Mouse (Mus musculus) frontal cortex, adult (tissue): ENCODE measurements around the gene Wnt3a.
A peak's percentile ranks its signal among the peaks of the same experiment; 100 is the strongest.

ENCODE experiments used
- ATAC-seq: cut with Nextera tagmentation; 2 replicates; pipeline ENCODE4 v1.9.2; 2017; ENCODE audit warnings: mild to moderate bottlenecking, moderate library complexity, mixed read lengths; ENCODE audit not compliant: low TSS enrichment

Gene Wnt3a

GRCm38 (mm10) chr11:59290702-59291303 lies at the start of gene Wnt3a:
Wnt3a (minus strand) TSS chr11:59290752.
- no peak for ATAC-seq

DNA sequence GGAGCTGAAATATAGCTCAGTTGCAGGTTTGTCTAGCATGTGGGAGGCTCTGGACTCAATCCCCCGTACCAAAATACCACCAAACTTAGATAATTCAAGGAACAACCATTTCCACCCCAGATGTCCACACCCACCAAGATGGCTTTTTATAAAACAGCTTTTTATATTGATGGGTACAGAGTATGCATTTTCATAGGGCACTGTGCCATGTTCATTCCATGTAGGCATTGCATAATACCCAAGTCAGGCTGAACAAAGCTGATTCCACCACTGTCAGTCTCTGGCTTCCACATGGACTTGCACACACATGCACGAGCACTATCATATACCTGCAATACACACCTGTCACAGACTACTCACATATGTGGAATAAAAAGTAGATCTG lies 48.2 kb upstream of the Wnt3a start:
- peak; percentile 68 for ATAC-seq

DNA sequence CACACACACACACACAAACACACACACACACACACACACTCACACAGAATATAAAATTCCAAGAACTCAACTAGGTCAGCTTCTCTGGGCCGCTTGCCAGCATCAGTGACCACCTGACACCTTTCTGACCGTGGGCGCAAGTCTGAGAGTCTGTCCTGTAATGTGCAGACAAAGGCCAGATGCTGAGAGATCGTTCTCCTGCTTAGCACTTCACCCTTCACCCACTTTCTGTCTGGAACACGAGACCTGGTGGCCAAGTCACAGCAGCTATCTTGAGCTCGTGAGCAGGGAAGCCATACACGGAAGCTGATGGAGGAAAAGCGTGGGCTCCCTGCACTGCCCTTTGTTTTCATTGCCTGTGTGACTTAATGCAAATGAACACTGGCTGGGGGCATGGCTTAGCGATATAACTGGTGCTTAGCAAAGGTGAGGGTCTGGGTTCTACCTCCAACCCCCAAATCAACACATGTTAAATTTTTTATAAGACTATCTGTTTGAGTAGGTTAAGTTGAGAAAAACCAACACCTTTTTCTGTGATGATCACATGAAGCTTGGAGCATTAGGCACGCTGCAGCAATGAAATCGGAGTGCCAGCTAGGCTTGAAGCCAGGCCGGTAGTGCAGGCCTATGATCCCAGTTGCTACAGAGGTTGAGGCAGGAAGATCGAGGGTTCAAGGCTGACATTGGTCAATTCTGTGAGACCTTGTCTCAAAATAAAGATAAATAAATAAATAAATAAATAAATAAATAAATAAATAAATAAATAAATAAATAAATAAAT lies 47.6 kb upstream of the Wnt3a start:
- ATAC-seq = no peak

GRCm38 (mm10) chr11:59336381-59336780 lies 45.8 kb upstream of the Wnt3a start:
- ATAC-seq = no peak

- ATAC-seq = no peak
Observed at GRCm38 (mm10) chr11:59335942-59336341, 45.4 kb upstream of the Wnt3a start.

DNA sequence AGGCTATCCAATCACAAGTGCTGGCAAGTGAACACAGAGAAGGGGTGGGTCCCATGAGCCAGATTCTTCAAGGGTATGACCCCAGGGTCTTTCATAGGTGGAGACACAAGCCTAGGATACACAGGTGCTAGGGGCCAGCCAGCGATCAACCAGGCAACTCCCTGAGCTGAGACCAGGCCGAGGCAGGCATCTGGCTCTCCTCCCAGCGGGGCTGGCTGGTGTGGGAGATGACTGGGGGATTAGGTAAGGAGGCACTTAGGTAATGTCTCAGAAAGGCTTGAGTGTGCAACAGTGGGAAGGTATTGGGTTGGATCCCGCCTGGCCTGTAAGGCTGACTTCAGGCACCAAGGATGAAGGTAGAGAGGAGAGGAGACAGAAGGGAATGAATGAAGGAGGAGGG lies 44.6 kb upstream of the Wnt3a start:
- ATAC-seq = no peak

- ATAC-seq = 0 out of 2 replicates have a peak, but pooled peaks have one; percentile 4
Observed at GRCm38 (mm10) chr11:59332938-59333337, 42.4 kb upstream of the Wnt3a start.

GRCm38 (mm10) chr11:59331167-59331869 lies 40.8 kb upstream of the Wnt3a start:
- ATAC-seq = no peak

DNA sequence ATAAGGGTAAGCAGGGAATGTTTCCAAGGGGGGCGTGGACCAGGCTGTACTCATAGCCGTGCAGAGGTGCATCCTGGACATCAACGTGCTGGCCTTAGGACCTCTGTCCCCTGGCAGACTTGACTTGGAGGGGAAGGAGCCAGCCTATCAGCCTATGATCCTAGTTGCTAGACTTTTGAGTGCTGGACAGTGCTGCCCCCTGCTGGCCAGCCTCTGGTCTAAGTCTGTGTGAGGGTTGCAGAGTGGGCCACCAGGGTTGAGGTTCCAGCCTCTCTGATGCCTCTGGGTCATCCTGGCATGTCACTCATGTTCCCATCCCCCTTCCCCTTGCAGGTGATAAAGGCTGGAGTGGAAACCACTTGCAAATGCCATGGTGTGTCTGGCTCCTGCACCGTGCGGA lies 40.0 kb upstream of the Wnt3a start:
- 0 out of 2 replicates have a peak, but pooled peaks have one; percentile 36 for ATAC-seq

DNA sequence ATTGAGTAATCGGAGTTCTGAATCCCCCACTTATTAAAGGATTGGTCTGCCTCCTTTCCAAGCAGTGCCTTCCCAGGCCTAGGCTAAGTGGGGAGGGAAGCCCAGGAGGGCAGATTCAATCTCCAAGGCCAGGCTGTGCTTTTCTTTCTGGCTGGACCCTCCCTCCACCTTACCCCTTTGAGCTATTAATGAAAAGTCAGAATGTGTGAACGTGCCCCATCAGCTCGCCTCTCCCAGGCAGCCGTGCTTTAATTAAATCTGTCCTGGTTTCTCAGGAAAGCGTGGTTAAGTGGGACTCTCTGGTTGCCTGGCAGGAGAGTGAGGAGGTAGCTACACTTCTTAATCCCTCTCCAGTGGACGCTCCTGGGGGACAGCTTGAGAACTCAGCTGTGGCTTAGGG lies 39.1 kb upstream of the Wnt3a start:
- peak; percentile 56 for ATAC-seq

- no peak for ATAC-seq
Observed at GRCm38 (mm10) chr11:59327625-59328024, 37.1 kb upstream of the Wnt3a start.

DNA sequence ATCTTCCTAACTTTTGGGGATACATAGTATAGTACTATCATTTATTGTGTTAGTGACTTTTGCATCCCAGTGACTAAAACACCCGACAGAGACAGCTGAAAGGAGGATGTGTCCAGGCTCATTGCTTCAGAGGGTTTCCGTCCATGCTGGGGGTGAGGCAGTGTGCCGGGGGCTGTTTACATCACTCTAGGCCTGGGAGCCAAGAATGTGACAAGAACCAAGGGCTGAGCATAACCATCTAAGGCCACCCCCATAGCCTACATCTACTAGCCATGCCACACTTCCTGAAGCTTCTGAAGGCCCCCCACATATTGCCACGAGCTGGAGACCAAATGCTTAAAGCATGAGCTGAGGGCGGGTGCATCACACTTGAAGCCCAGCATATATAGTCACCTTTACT lies 34.2 kb upstream of the Wnt3a start:
- ATAC-seq = no peak

DNA sequence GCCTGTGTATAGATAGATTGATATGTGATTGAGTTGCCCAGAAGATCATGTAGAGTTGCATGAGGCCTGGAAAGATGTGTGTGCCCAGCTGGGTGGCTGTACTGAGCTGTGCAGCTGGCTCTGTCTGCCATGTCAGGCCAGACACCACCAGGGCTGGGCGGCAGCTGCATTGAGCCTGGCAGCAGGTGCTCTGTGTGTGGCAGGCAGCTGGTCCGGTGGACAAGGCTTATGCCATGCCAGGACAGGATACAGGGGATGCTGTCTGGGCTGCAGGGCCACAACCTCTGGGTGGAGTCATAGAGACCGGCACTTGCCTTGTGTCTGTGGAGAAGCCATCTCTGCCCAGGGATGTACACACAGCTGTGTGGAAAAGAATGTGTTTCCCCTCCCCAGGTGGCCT lies 32.4 kb upstream of the Wnt3a start:
- ATAC-seq = no peak

DNA sequence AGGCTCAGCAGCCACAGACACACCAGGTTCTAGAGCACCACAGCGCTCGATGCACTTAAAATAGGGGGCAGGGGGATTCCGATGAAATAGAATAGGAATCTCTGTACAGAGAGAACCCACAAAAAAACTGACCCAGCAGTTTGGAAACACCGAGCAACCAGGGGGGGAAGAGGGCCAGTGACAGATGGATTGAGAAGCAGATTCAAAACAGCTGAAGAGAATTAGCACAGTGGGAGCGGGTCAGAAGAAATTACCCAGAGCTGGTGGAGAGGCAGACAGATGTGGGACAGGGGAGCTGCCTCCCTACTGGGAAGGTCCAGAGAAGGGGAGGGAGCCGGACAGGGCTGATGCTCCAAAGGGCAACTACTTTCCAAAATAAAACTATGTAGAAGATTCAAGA lies 26.0 kb upstream of the Wnt3a start:
- ATAC-seq = no peak

DNA sequence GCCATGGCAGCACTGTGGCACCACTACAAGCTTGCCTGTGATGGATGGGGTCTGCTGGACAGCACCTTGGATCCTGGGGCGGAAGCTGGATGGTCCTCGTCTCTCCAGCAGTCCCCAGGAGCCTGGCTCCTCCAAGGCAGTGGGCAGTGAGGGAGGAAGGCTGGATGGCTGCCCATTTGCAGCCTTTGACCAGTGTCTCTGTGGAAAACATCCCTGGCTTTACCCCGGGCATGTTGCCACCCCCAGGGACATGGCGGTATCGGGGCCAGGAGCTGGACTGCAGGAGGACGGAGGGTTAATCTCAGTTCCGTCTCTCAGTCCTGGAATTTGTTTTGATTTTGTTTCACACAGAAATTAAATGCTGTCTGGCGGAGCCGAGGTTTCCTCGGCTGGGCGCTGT lies 23.4 kb upstream of the Wnt3a start:
- ATAC-seq = no peak

DNA sequence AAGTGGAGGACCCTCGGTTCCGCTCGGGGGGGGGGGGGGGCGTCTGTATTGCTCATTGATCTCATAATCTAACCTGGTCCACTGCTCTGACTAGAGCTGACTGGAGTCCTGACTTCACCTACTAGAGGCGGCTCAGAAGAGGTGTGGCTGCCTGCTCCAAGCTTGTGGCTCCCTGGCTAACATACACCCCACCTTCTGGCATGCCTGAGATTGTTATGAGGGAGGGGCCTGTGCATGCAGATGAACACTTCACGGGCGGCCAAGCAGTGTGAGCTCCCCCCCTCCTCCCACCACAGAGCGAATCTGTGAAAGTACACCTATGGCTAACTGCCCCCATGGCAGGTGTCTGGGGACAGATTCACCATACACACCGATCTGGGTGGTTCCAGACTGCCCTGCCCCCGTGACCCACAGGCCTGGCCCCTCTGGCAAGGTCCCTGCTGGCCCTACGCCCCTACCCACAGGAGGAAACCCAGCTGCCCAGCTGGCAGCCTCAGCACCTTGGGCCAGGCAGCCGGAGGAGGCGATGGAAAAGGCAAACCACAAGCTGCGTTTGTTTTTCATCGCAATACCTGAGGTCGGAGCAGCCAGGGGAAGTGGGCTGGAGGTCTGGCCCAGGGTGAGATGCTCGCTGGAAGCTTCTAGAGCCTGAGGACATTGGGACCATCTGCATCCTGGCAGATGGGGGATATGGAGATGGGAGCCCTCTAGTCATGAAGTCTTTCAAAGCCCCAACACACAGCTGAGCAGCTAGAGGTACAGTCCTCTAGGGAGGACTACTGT lies 22.7 kb upstream of the Wnt3a start:
- no peak for ATAC-seq

DNA sequence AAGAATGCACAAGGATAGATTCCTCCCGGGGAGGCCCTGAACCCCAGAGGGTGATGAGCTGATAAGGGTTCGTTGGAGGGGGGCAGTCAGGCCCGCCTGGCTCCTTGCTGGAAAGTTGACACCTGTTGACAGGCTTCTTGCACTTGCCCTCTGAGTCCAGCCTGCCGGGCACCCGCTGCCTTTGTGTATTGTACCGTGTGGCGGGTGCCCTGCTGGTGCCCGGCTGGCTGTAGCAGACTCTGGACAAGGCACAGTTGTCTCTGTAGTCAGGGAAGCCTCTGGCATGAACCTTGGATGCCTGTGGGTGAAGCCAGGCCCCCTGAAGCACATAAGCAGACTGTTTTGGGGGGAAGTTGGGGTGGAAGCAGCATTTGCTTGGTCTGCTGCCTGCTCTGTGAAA lies 21.9 kb upstream of the Wnt3a start:
- ATAC-seq = no peak

GRCm38 (mm10) chr11:59312060-59312459 lies 21.5 kb upstream of the Wnt3a start:
- ATAC-seq = no peak

GRCm38 (mm10) chr11:59309976-59310375 lies 19.4 kb upstream of the Wnt3a start:
- ATAC-seq = no peak

GRCm38 (mm10) chr11:59309106-59309805 lies 18.7 kb upstream of the Wnt3a start:
- ATAC-seq = peak; percentile 38

- ATAC-seq = no peak
Observed at GRCm38 (mm10) chr11:59308625-59309024, 18.1 kb upstream of the Wnt3a start.

DNA sequence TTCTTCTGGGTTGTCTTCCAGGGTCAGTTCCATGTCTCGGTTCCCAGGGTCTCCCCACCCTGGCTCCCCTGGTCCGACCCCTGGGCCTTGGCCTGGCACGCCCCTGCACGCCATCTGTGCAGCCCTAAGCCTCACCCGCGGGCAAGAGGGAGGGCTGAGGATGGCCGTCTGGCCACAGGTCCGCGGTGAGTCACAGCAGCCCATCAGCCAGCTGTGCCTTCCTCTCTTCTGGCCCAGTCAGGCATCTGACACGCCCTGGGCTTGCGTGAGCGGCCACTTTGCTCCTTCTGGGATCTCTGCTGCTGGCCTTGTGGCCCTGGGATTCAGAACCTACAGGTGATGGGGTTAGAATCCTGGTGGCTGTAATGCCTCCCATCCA lies 17.6 kb upstream of the Wnt3a start:
- no peak for ATAC-seq
